Mouse (Mus musculus) urinary bladder, postnatal 36 days (tissue): Measurements from ENCODE around the gene Dnali1.

Experiments
- DNase-seq, 2 experiments: peaks; one replicate each; pipeline ENCODE4 v3.0.0; 2022; ENCODE audit warnings: low spot score in 2 of 2, mixed read lengths in 1 of 2

Gene Dnali1

GRCm38 (mm10) chr4:125065517-125066307 lies at the start of gene Dnali1:
Dnali1 (minus strand) TSS chr4:125065703.
- peak; percentile 43 to 52 for DNase-seq

- no peak for DNase-seq
Observed at GRCm38 (mm10) chr4:125115081-125115480, 49.6 kb upstream of the Dnali1 start.

- peak; percentile 79 to 85 for DNase-seq
Observed at GRCm38 (mm10) chr4:125114638-125115037, 49.1 kb upstream of the Dnali1 start.

GRCm38 (mm10) chr4:125105354-125105753 lies 39.9 kb upstream of the Dnali1 start:
- no peak for DNase-seq

- no peak for DNase-seq
Observed at GRCm38 (mm10) chr4:125101334-125101733, 35.8 kb upstream of the Dnali1 start.

GRCm38 (mm10) chr4:125099458-125099857 lies 34.0 kb upstream of the Dnali1 start:
- peak; percentile 68 to 78 for DNase-seq

- no peak for DNase-seq
Observed at GRCm38 (mm10) chr4:125097412-125097811, 31.9 kb upstream of the Dnali1 start.

GRCm38 (mm10) chr4:125096066-125096465 lies 30.6 kb upstream of the Dnali1 start:
- DNase-seq, result no peak

GRCm38 (mm10) chr4:125093031-125093430 lies 27.5 kb upstream of the Dnali1 start:
- no peak for DNase-seq

GRCm38 (mm10) chr4:125085346-125085841 lies 19.9 kb upstream of the Dnali1 start:
- no peak for DNase-seq

- DNase-seq, result peak; percentile 90 to 92
Observed at GRCm38 (mm10) chr4:125084403-125085345, 19.2 kb upstream of the Dnali1 start, which contains the start of gene Meaf6. Meaf6 (plus strand) TSS chr4:125085134.

- no peak for DNase-seq
Observed at GRCm38 (mm10) chr4:125078698-125079097, 13.2 kb upstream of the Dnali1 start.

- DNase-seq, result no peak
Observed at GRCm38 (mm10) chr4:125077700-125078099, 12.2 kb upstream of the Dnali1 start.

- DNase-seq, result peak; percentile 89 to 92
Observed at GRCm38 (mm10) chr4:125066490-125067370, 1.2 kb upstream of the Dnali1 start, which contains the start of gene Snip1. Snip1 (plus strand) TSS chr4:125066672.

GRCm38 (mm10) chr4:125063829-125064228 lies 1.7 kb downstream of the Dnali1 start:
- DNase-seq, result no peak

GRCm38 (mm10) chr4:125059025-125059424 lies 6.5 kb downstream of the Dnali1 start:
- peak; percentile 39 to 43 for DNase-seq

- DNase-seq, result no peak
Observed at GRCm38 (mm10) chr4:125058033-125058432, 7.5 kb downstream of the Dnali1 start.

- no peak for DNase-seq
Observed at GRCm38 (mm10) chr4:125057273-125057672, 8.2 kb downstream of the Dnali1 start.

GRCm38 (mm10) chr4:125056476-125056875 lies 9.0 kb downstream of the Dnali1 start:
- DNase-seq, result no peak

GRCm38 (mm10) chr4:125055385-125055784 lies 10.1 kb downstream of the Dnali1 start:
- DNase-seq, result no peak

GRCm38 (mm10) chr4:125044454-125044853 lies 21.0 kb downstream of the Dnali1 start:
- no peak for DNase-seq
